Mouse (Mus musculus): ENCODE results near the gene Ank3. TPM values are rescaled to one million over a fixed set of nuclear protein-coding genes. Genes with fewer than 3 reads are reported as not detected.

The Ank3 gene
- polyA plus RNA-seq, 1 experiment, result 9.3 TPM

DNA sequence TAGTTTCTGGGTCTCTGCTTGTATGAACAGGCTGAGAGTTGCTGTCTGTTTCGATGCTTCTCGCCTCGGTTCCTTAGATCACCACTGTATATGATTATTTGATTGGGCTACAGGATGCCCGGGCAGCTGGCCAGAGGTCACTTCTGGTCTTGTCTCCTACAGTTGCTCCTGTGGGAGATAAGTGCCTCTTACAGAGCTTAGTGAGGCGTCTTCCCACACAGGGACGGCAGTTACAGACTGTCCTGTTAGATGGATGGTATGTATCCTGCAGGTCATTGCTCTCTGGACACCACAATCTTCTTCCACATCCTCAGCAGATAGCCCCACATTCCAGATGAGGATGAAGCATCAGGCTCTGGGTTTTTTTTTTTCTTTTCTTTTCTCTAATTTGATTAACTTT lies 21.7 kb downstream of the Ank3 start:
- no peaks in the 10 kb centered on the region for H3K4me1 ChIP-seq (ENCODE audit: control insufficient read depth, insufficient read depth, low read length)
- no peak overlapping the region for H3K27ac ChIP-seq (ENCODE audit: control insufficient read depth, insufficient read depth, low read depth, low read length, poor library complexity)
- WGBS, result 80% methylated on average over 6 of the region's 6 CpGs
- no peak overlapping the region for H3K4me3 ChIP-seq (replicated peaks; ENCODE audit: control insufficient read depth, low read depth, low read length)
- no peak for TF ChIP-seq POLR2A (IDR thresholded peaks at IDR 0.05; ENCODE audit: borderline replicate concordance, control insufficient read depth, low read depth, low read length)

DNA sequence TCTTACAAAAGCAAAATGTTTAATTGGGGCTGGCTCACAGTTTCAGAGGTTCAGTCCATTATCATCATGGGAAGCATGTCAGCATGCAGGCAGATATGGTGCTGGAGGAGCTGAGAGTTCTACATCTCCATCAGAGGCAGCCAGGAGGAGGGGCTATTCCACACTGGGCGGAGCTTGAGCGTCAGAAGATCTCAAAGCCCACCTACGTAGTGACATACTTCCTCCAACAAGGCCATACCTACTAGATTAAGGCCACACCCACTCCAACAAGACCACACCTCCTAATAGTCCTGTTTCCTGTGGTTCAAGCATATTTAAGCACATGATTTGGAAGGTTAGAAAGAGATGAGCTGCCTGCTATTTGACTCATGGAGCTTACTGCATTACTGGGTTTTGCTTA lies 25.5 kb downstream of the Ank3 start:
- no peak overlapping the region for H3K27ac ChIP-seq (ENCODE audit: control insufficient read depth, insufficient read depth, low read depth, low read length, poor library complexity)
- H3K4me1 ChIP-seq (ENCODE audit: control insufficient read depth, insufficient read depth, low read length), result no peaks in the 10 kb centered on the region
- WGBS, result 84% methylated on average over 3 of the region's 3 CpGs
- TF ChIP-seq CTCF (IDR thresholded peaks at IDR 0.05; ENCODE audit: control insufficient read depth, insufficient read depth, low read length) (no peak), POLR2A (IDR thresholded peaks at IDR 0.05; ENCODE audit: borderline replicate concordance, control insufficient read depth, low read depth, low read length) (no peak)
- H3K4me3 ChIP-seq (replicated peaks; ENCODE audit: control insufficient read depth, low read depth, low read length), result no peak overlapping the region

DNA sequence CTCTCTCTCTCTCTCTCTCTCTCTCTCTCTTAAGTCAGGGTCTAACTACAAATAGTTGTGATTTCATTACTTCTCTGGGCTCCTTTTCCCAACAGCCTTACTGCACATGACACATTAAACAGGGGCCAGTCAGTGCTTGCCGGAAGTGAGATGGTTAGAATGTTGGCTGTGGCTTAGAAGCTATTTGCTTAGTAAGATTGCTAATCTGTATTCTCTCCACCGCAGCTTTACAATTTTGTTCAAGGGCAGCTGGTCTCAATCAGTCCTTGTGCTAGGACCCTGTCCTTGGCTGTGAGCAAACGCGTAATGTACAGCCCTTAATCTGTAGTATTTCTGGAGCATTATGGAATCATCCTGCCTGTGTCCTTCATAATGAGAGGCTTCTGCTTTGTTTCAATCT lies 31.6 kb downstream of the Ank3 start:
- Histone ChIP-seq H3K4me1 (ENCODE audit: control insufficient read depth, insufficient read depth, low read length) (no peaks in the 10 kb centered on the region), H3K27ac (ENCODE audit: control insufficient read depth, insufficient read depth, low read depth, low read length, poor library complexity) (no peak overlapping the region), H3K4me3 (replicated peaks; ENCODE audit: control insufficient read depth, low read depth, low read length) (no peak overlapping the region)
- WGBS, result 76% methylated on average over 4 of the region's 4 CpGs
- no peak for TF ChIP-seq POLR2A (IDR thresholded peaks at IDR 0.05; ENCODE audit: borderline replicate concordance, control insufficient read depth, low read depth, low read length)
- no peak for TF ChIP-seq CTCF (IDR thresholded peaks at IDR 0.05; ENCODE audit: control insufficient read depth, insufficient read depth, low read length)

DNA sequence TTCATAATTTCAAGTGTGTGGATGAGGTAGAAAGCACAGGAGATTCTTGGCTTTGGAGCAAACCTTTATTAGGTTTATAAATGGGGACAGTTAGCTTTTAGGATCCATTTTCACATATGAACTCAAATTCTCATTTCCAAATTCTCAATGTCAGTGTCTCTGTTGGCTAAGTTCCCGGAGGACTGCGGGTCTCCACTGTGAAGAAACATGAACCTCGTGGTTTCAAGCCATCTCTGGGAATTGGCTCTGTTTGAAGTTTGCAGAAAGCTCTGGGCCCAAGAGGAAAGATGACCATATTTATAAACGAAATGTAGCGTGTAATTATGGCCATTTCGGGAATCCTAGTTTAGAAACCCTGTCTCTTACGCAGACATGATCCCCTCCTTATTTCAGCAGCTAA lies 32.5 kb downstream of the Ank3 start:
- Histone ChIP-seq H3K27ac (ENCODE audit: control insufficient read depth, insufficient read depth, low read depth, low read length, poor library complexity) (no peak overlapping the region), H3K4me3 (replicated peaks; ENCODE audit: control insufficient read depth, low read depth, low read length) (no peak overlapping the region), H3K4me1 (ENCODE audit: control insufficient read depth, insufficient read depth, low read length) (no peaks in the 10 kb centered on the region)
- TF ChIP-seq POLR2A (IDR thresholded peaks at IDR 0.05; ENCODE audit: borderline replicate concordance, control insufficient read depth, low read depth, low read length), result no peak
- TF ChIP-seq CTCF (IDR thresholded peaks at IDR 0.05; ENCODE audit: control insufficient read depth, insufficient read depth, low read length), result no peak
- 80% methylated on average over 7 of the region's 7 CpGs for WGBS

DNA sequence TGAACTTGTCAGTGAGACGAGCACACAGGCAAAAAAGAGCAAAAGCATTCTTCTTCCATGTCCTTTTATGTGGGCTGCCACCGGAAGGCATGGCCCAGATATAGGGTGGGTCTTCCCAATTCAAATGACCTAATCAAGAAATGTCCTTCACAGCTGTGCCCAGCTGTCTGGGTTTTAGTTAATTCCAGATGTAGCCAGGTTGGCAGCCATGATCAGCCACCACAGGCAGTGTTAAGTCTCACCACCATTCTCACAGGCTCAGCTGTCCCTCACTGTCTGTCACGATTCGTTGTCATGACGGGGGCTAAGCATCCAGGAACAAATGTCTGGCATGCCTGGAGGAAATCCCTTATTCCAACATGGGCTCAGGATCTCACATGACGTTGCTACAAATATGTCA lies 36.6 kb downstream of the Ank3 start:
- H3K4me1 ChIP-seq (ENCODE audit: control insufficient read depth, insufficient read depth, low read length), result no peaks in the 10 kb centered on the region
- 78% methylated on average over 6 of the region's 6 CpGs for WGBS
- H3K4me3 ChIP-seq (replicated peaks; ENCODE audit: control insufficient read depth, low read depth, low read length), result no peak overlapping the region
- H3K27ac ChIP-seq (ENCODE audit: control insufficient read depth, insufficient read depth, low read depth, low read length, poor library complexity), result no peak overlapping the region
- TF ChIP-seq CTCF (IDR thresholded peaks at IDR 0.05; ENCODE audit: control insufficient read depth, insufficient read depth, low read length) (no peak), POLR2A (IDR thresholded peaks at IDR 0.05; ENCODE audit: borderline replicate concordance, control insufficient read depth, low read depth, low read length) (no peak)

DNA sequence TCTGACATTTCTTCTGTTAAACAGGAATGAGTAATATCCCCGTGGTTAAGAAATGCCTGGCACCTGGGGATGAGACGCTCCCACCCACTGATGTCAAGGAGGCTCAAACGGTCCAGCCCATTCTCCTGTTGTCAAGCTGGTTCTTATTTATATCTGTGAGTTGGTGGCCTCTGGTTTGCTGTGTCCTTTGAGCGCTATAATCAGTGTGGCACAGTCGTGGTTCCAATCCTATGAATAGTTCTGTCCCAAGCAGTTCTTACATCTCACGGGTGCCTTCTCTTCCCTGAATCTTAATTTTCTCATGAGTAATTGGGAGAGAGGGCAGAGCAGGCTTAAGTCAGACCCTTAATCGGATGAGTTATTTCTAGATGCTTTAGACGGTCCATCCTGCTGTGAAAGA lies 40.9 kb downstream of the Ank3 start:
- Histone ChIP-seq H3K4me3 (replicated peaks; ENCODE audit: control insufficient read depth, low read depth, low read length) (no peak overlapping the region), H3K4me1 (ENCODE audit: control insufficient read depth, insufficient read depth, low read length) (no peaks in the 10 kb centered on the region), H3K27ac (ENCODE audit: control insufficient read depth, insufficient read depth, low read depth, low read length, poor library complexity) (no peak overlapping the region)
- WGBS, result 76% methylated on average over 8 of the region's 8 CpGs
- TF ChIP-seq CTCF (IDR thresholded peaks at IDR 0.05; ENCODE audit: control insufficient read depth, insufficient read depth, low read length), result no peak
- no peak for TF ChIP-seq POLR2A (IDR thresholded peaks at IDR 0.05; ENCODE audit: borderline replicate concordance, control insufficient read depth, low read depth, low read length)

DNA sequence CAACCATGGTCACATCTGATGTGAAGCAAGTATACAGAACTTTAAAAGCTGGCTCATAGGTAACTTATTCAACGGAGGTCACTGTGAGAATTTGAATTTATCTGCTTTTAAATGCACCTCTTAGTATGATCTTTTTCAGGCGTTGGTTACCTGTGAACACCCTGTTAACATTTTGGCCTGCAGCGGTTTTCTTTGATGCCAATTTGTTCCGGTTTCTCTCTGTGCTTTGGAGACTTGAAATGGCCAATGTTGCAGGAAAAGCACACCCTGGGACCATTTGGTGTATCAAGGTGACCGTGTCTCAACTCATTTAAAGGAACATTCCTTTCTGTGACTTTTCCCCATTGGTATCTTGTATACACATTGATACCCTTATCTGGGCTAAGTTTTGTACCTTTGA lies 46.0 kb downstream of the Ank3 start:
- Histone ChIP-seq H3K27ac (ENCODE audit: control insufficient read depth, insufficient read depth, low read depth, low read length, poor library complexity) (no peak overlapping the region), H3K4me3 (replicated peaks; ENCODE audit: control insufficient read depth, low read depth, low read length) (no peak overlapping the region), H3K4me1 (ENCODE audit: control insufficient read depth, insufficient read depth, low read length) (no peaks in the 10 kb centered on the region)
- no peak for TF ChIP-seq CTCF (IDR thresholded peaks at IDR 0.05; ENCODE audit: control insufficient read depth, insufficient read depth, low read length)
- TF ChIP-seq POLR2A (IDR thresholded peaks at IDR 0.05; ENCODE audit: borderline replicate concordance, control insufficient read depth, low read depth, low read length), result no peak
- WGBS, result 70% methylated on average over 5 of the region's 5 CpGs

DNA sequence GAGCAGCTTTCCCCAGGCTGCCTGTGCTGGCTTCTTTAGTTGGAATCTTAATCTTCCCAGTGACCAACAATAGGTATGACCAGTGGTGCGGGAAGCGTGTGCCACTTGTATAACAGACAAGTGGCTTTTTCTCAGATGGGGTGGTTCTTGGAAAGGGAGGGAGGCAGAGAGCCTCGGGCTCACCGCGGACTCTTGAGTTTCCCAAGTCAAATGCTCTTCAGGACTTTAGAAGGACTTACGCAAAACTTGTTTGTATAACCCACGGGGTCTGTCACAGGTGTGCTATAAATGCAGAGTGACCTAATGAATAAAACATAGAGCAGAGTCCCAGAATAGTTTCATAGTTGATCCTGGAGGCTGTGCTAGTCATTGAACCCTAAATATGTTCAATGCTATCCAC lies 47.4 kb downstream of the Ank3 start:
- Histone ChIP-seq H3K4me3 (replicated peaks; ENCODE audit: control insufficient read depth, low read depth, low read length) (no peak overlapping the region), H3K27ac (ENCODE audit: control insufficient read depth, insufficient read depth, low read depth, low read length, poor library complexity) (no peak overlapping the region), H3K4me1 (ENCODE audit: control insufficient read depth, insufficient read depth, low read length) (no peaks in the 10 kb centered on the region)
- WGBS, result 74% methylated on average over 7 of the region's 7 CpGs
- TF ChIP-seq CTCF (IDR thresholded peaks at IDR 0.05; ENCODE audit: control insufficient read depth, insufficient read depth, low read length) (no peak), POLR2A (IDR thresholded peaks at IDR 0.05; ENCODE audit: borderline replicate concordance, control insufficient read depth, low read depth, low read length) (no peak)

DNA sequence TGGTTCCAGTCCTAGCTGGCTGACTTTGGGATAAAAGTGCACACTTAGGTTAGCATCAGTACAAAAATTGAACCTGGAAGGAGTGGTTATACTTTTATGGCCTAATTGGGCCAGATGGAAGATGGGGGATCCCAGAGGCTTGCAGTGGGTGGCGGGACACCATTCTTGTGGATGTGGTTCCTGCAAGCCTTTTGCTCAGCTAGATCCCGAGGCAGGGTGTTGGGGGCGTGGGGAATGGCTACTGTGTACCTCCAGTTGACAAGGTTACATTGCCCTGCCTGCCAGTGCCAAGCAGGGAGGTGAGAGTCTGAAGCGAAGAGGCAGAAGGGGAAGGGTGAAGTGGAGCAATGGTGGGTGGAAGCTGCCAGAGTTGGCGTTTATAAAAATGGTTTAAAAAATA lies 48.0 kb downstream of the Ank3 start:
- no peak overlapping the region for H3K27ac ChIP-seq (ENCODE audit: control insufficient read depth, insufficient read depth, low read depth, low read length, poor library complexity)
- no peak overlapping the region for H3K4me3 ChIP-seq (replicated peaks; ENCODE audit: control insufficient read depth, low read depth, low read length)
- WGBS, result 63% methylated on average over 5 of the region's 5 CpGs
- TF ChIP-seq POLR2A (IDR thresholded peaks at IDR 0.05; ENCODE audit: borderline replicate concordance, control insufficient read depth, low read depth, low read length) (no peak), CTCF (IDR thresholded peaks at IDR 0.05; ENCODE audit: control insufficient read depth, insufficient read depth, low read length) (no peak)
- H3K4me1 ChIP-seq (ENCODE audit: control insufficient read depth, insufficient read depth, low read length), result no peaks in the 10 kb centered on the region
